Mouse (Mus musculus): ENCODE data around the gene Abca13.
"Not testable (repeated sequence)": the region's sequence is repeated elsewhere in the genome, so short reads cannot be mapped to it uniquely, and the experiment has no call there.

Abca13 gene

GRCm38 (mm10) chr11:9299615-9300014 is 107.9 kb downstream of the Abca13 start:
- DNase-seq: no peak

DNA sequence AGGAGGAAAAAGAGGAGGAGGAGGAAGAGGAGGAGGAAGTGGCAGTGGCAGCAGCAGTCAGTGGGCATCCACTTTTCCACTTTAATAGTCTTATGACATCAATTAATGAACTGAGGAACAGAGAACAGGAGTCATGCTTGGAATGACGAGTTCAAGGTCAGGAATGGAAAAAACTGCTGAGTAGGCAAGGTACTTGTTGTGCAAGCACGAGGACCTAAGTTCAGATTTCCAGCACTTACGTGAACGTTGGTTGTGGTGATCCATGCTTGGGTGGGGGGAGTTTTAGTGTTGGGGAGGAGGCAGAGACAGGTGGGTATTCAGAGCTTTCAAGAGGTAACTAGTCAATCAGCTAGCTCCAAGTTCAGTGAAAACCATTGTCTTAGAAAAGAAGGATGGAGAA is 113.7 kb downstream of the Abca13 start:
- no peak for DNase-seq

DNA sequence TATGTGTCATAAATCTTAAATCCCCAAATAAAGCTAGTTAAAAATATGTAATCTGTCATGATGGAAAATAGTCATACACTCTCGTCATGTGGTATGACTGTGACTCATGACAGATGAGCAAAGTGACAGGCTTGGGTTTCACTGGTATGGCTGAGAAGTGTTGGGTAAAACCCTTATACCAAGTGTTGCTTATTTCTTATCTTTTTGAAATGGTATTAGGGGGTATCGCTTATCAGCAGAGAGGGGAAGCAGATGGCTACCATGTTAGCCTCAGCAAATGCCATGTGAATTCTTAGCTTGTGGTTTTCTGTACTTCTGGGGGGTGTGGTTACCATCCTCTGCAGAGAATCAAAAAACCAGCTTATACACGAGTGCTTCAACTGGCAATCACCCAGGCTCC is 124.8 kb downstream of the Abca13 start:
- no peak for DNase-seq

GRCm38 (mm10) chr11:9317076-9317929 is 125.6 kb downstream of the Abca13 start:
- DNase-seq: peak; percentile 84 to 86

DNA sequence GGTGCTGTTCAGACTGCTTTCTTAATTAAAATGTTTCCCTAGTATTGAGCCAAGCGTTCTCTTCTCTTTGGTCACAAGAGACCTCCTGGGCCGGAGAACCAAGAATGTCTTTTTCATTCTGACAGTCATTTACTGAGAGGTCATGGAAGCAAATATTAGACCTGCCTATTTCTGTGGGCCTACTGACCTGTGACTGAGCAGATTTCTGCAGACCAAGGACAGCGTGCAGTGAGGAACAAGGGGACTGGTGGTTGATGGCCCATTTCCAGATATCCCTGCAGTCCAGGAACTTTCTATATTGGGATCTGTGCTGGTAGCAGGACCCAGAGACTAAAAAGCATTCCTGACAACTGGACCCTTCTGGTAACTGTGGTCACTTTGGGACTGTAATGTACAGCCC is 146.4 kb downstream of the Abca13 start:
- DNase-seq: no peak

DNA sequence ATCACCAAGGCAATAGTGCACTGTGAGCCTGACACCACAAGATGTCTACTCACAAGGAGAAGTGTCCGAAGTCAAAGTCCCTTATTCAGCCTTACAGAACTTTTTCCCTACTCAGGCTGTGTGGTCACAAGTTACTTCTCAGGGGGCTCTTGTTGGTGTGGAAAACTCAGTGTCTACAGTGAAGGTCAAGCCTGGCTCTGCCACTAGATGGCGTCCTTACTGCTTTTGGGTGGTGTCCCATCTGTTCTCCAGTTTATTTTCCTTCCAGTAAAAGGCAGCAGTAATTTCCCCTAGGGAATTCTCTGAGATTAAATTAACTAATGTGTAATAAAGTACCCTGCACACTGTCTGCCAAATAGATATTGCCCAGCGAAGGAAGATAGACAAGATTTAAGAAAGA is 156.0 kb downstream of the Abca13 start:
- DNase-seq: peak; percentile 31 to 32

DNA sequence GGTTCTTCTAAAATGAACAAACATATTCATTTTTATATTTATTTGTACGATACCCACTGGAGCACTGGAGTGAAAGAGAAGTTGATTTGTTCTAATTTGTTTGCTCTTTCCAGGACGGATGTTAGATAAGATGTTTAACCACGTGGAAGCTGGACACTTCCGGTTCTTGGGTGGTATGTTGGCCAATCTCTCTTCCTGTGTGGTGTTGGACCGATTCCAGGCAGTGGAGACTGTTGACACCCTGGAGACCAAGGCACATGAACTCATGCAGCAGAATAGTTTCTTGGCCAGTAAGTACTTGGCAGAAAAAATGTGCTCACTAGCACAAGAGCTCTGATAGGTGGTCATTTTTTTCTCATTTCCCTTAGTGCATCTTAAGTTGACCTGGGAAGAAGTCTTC is 181.4 kb downstream of the Abca13 start:
- DNase-seq: peak; percentile 1 to 5

DNA sequence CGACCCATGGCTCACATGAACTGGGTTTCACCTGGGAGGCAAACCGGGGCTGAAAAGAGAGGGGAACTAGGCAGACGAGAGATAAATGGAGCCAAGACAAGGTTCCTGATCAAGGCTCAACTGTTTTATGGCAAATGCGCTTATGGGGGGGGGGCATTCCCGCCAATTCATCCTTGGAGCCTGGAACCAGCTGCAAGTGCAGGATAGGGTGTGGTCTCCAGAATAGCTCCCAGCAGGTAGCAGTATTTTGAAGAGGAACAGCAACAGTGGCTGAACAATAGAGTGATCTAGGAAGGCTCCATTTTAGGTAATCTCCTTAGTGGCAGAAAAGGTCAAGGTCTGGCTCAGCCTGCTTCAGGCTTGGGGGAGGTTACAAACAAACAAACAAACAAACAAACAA is 182.7 kb downstream of the Abca13 start:
- not testable (repeated sequence) for DNase-seq

- DNase-seq: no peak
These were observed 196.8 kb downstream of the Abca13 start for GRCm38 (mm10) chr11:9388520-9388919.

DNA sequence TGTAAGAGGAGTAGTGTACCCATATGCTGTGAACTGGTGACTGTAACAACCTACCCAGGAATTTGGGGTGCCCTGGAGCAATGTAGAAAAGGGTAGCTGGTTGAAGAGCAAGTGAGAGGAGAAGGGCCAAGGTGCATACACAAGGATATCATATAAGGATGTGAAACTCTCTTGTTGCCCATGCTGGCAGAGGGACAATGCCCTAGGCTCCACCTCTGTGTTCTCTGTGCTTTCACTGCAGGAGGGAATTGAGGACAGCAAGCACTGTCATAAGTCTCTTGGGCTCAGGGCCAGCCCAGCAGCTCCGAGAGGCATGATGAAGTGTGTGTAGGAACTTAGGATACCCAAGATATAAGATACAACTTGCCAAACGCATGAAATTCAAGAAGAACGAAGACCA is 225.2 kb downstream of the Abca13 start:
- DNase-seq: no peak

DNA sequence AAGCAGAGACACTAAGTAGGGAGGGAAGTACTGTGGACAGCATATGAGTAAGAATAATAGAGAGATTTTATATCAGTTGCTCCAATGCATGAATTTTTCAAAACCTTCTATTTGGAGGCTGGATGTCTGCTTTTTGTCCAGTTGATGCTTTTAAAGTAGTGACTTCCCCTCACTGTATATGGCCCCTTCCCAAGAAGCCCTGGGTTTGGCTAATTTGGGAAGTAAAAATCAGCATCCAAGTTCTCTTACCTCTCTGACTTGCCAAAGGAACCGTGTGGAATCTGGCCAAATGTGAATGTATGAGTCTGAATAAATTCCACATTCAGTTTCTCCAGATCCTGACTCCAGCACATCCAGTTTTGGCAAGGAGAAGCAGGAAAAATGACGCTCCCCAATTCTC is 228.5 kb downstream of the Abca13 start:
- no peak for DNase-seq

- no peak for DNase-seq
These were observed 235.7 kb downstream of the Abca13 start for GRCm38 (mm10) chr11:9427411-9427810.

GRCm38 (mm10) chr11:9432807-9433206 is 241.1 kb downstream of the Abca13 start:
- DNase-seq: no peak

- DNase-seq: no peak
These were observed 244.9 kb downstream of the Abca13 start for GRCm38 (mm10) chr11:9436617-9437016.

GRCm38 (mm10) chr11:9439781-9440180 is 248.0 kb downstream of the Abca13 start:
- DNase-seq: no peak

DNA sequence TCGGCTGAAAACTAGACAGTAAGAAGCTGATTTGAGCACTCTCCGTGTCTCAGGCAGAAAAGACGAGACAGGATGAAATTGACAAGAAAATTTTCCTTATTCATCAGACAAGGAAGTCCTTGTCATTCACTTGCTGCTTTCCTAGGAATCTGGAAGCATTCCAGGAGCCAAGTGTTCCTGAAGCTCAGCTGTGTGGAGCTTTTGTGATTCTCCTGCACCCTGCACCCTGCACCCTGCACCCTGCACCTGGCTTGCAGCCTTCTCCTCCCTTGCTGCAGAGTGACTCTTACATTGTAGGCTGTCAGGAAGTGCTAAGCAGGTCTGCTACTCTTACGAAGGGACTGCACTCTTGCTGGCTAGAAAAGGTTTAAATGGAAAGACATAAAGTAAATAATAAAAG is 249.4 kb downstream of the Abca13 start:
- DNase-seq: no peak

- DNase-seq: no peak
These were observed 280.7 kb downstream of the Abca13 start for GRCm38 (mm10) chr11:9472400-9472799.

- DNase-seq: peak; percentile 30 to 33
These were observed 289.8 kb downstream of the Abca13 start for GRCm38 (mm10) chr11:9481511-9481910.

DNA sequence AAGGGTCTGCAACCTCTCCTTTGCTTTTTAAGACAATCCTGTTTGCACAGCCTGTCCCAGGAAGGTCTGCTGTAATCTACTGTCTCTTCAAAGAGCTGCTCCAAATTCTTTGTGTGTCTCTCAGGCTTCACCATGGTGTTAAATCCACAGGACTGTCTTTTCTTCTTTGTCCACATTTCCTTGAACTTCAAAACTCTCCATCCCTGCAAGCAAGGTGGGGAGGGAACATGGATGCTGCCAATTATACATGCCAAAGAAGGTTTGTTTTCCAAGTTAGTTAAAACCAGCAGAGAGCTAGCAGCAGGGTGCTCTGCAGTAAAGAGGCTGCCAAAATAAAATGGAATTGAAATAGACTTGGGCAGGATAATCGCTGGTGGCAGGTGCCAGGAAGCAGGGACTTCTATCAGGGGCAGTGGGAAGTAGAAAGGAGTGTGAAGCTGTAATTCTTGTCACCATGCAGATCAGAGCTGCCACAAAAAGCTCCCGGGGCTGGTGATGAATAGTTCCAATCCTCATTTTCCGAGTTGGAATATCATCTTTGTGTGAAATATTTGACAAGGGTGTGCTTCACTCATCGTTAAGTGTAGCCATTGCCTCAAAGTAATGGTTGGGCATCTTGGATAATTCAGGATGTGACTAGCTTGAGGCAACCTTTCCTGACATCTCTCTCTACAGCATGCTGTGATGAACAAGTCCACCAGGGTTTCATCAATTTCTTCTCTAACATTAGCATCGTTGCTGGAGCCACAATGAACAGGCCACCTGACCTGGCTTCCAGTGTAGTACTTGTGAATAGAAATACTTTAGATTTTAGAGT is 308.8 kb downstream of the Abca13 start:
- no peak for DNase-seq

GRCm38 (mm10) chr11:9514966-9515365 is 323.2 kb downstream of the Abca13 start:
- not testable (repeated sequence) for DNase-seq

DNA sequence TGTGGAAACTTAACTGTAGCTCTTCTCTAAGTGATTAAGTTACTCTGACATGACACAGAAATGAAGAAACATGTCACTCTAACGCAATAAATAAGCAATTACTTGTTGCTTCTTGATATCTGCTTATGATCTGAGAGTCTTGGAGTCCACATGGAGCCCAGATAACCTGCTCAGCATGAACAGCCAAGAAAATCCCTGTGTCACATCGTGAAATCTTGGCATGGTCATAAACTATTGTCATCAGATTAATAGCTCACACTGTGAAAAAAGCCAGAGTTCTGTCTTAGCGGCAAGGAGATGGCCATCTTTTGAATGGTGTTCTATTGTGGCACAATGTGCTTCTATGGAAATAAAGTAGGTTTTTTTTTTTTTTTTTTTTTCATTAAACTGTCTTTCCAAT is 336.8 kb downstream of the Abca13 start:
- DNase-seq: no peak

DNA sequence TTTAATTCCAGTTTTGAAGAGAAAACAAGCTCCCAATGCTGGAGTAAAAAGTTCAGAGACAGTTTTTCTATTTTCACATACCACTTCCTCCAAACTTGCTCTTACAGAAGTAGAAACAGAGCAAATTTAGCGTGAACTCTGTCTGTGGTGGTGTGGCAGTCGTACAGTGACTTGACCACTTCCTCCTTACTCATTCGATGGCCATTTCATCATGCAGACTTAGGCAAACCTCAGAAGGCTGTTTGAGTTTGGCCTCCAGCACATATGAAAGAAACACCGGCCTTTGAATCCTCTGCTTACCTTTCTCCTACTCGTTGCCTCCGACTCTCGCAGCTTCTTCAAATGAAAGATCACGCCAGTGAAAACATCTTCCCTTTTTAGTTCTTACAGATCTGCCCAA is 340.0 kb downstream of the Abca13 start:
- no peak for DNase-seq

DNA sequence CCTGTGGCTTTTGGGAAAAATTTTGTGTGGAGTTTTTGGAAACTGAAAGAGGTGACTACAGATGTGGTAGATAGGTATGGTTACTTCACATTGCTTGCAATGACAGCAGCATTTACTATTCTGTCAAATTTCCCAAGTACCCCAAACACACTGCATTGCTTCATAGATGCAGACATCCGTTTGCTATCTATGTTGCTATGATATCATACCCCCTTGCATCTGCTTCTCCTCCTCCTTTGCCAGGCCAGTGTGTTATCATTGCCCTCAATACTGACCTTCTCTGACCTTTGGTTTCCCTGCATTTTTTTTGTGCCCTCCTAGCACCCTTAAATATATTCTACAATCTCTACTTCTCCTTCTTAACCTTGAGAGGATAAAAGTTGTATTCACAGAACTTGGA is 341.4 kb downstream of the Abca13 start:
- no peak for DNase-seq

DNA sequence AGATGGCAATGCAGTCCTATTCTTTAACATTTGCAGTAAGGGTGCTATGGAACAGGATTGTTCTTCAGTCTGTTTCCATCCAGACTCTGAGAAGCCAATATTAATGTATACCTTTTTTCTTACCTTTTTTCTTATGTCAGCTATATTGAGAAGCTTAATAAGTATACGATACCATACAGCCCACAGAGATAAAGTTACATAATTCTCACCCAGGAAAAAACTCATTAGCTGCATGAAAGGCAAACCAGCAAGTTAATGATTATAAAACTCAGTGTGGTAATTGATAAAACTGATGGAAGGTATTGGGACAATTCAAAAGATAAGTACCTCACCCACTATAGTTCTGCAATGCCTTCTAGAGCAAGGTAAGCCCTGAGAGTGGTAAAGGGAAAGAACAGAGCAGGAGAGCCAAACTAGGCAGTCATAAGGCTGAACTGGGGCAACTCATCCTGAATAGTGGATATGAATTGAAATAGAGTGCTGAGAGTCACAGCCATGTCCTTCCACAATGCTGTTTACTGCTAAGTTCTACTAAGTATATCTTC is 342.0 kb downstream of the Abca13 start:
- no peak for DNase-seq
